Mouse (Mus musculus): Measurements from ENCODE around the gene Ldlrap1.
A peak's percentile ranks its signal among the peaks of the same experiment; 100 is the strongest.
"Not testable (repeated sequence)": the region's sequence is repeated elsewhere in the genome, so short reads cannot be mapped to it uniquely, and the experiment has no call there.

The Ldlrap1 gene

GRCm38 (mm10) chr4:134767426-134768225, at the start of gene Ldlrap1:
Gene Ldlrap1 (minus strand): TSS chr4:134768024.
- peak; percentile 38 for DNase-seq (ENCODE audit: low read depth, low spot score)

GRCm38 (mm10) chr4:134814229-134814571, 46.4 kb upstream of the Ldlrap1 start:
- no peak for DNase-seq (ENCODE audit: low read depth, low spot score)

- DNase-seq (ENCODE audit: low read depth, low spot score) = no peak
Measured at GRCm38 (mm10) chr4:134813406-134814228, 45.8 kb upstream of the Ldlrap1 start.

- DNase-seq (ENCODE audit: low read depth, low spot score) = no peak
Measured at GRCm38 (mm10) chr4:134804765-134805164, 36.9 kb upstream of the Ldlrap1 start.

- DNase-seq (ENCODE audit: low read depth, low spot score) = no peak
Measured at GRCm38 (mm10) chr4:134802765-134803164, 34.9 kb upstream of the Ldlrap1 start.

- DNase-seq (ENCODE audit: low read depth, low spot score) = no peak
Measured at GRCm38 (mm10) chr4:134802155-134802554, 34.3 kb upstream of the Ldlrap1 start.

GRCm38 (mm10) chr4:134800693-134801092, 32.9 kb upstream of the Ldlrap1 start:
- DNase-seq (ENCODE audit: low read depth, low spot score) = no peak

- DNase-seq (ENCODE audit: low read depth, low spot score) = no peak
Measured at GRCm38 (mm10) chr4:134800098-134800497, 32.3 kb upstream of the Ldlrap1 start.

- DNase-seq (ENCODE audit: low read depth, low spot score) = peak; percentile 49
Measured at GRCm38 (mm10) chr4:134799272-134799671, 31.4 kb upstream of the Ldlrap1 start.

GRCm38 (mm10) chr4:134798861-134799260, 31.0 kb upstream of the Ldlrap1 start:
- no peak for DNase-seq (ENCODE audit: low read depth, low spot score)

GRCm38 (mm10) chr4:134797621-134798020, 29.8 kb upstream of the Ldlrap1 start:
- no peak for DNase-seq (ENCODE audit: low read depth, low spot score)

GRCm38 (mm10) chr4:134796581-134797361, 28.9 kb upstream of the Ldlrap1 start:
- no peak for DNase-seq (ENCODE audit: low read depth, low spot score)

GRCm38 (mm10) chr4:134795819-134796485, 28.1 kb upstream of the Ldlrap1 start:
- DNase-seq (ENCODE audit: low read depth, low spot score) = no peak

GRCm38 (mm10) chr4:134794959-134795358, 27.1 kb upstream of the Ldlrap1 start:
- not testable (repeated sequence) for DNase-seq (ENCODE audit: low read depth, low spot score)

- DNase-seq (ENCODE audit: low read depth, low spot score) = peak; percentile 33
Measured at GRCm38 (mm10) chr4:134793213-134793956, 25.6 kb upstream of the Ldlrap1 start.

GRCm38 (mm10) chr4:134791731-134792130, 23.9 kb upstream of the Ldlrap1 start:
- no peak for DNase-seq (ENCODE audit: low read depth, low spot score)

GRCm38 (mm10) chr4:134786946-134787345, 19.1 kb upstream of the Ldlrap1 start:
- no peak for DNase-seq (ENCODE audit: low read depth, low spot score)

- DNase-seq (ENCODE audit: low read depth, low spot score) = no peak
Measured at GRCm38 (mm10) chr4:134784701-134785100, 16.9 kb upstream of the Ldlrap1 start.

- no peak for DNase-seq (ENCODE audit: low read depth, low spot score)
Measured at GRCm38 (mm10) chr4:134779136-134779934, 11.5 kb upstream of the Ldlrap1 start.

GRCm38 (mm10) chr4:134776246-134776645, 8.4 kb upstream of the Ldlrap1 start:
- no peak for DNase-seq (ENCODE audit: low read depth, low spot score)

All from WW6 (cell line).